ENCODE assay signal across 8 mouse cellular contexts in the genomic region with DNA sequence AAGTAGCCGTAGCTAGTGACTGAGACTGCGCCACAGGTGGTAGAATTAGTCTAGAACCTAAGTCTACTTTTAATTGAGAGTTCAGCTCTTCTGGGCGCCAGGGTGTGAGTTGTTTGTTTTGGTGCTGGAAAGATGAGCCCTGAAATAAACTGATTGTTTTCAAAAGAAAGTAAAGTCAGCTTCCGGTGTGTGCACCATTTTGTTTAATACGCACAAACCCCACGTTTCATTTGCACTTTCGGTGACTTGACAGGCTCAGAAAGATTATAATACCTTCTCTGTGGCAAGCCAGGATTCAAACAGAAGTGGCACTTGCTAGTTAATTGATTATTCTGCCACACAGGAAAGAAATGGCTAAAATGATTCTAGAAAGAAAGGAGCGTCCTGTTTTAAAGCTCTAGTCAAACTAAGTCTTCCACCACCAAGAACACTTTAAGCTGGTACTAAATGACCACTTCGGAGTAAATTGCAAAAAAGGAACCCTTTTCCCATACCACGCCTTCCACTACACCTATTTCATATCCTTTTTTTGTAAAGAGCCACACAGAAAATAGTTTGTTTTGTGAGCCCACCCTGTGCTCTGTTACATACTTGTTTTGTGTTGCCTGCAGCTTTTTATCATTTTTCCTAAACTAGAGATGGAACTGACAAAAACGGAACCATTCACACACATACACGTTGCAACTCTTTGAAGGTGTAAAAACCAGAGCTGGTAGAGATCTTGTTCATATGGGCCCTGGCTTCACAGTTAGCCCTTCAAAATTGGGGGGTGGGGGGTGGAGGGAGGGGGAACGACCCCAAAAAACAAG. TPM values are rescaled to one million over a fixed set of nuclear protein-coding genes. Genes with fewer than 3 reads are reported as not detected.
DNase-seq lines count a peak whose midpoint lies in the region; ATAC-seq and TF ChIP-seq lines count a peak whose summit lies in the region.

No protein-coding gene starts in this region.

- no peak for TF ChIP-seq POLR2A in CH12.LX (IDR thresholded peaks at IDR 0.05; ENCODE audit: low read depth, low read length)

- no peak for ATAC-seq in heart, embryonic 13.5 days (ENCODE audit: extremely low read depth, insufficient number of reproducible peaks, low FRiP score, low TSS enrichment)
- no peak for ATAC-seq in forebrain, embryonic 11.5 days (replicated peaks; ENCODE audit: low FRiP score)
- ATAC-seq in liver, embryonic 14.5 days (ENCODE audit: insufficient read depth) = no peak

- H3K4me2 ChIP-seq in heart, embryonic 13.5 days = peak overlapping the region; percentile 85
- H3K4me2 ChIP-seq in CH12.LX (ENCODE audit: insufficient read depth, low read depth, poor library complexity, severe bottlenecking) = peak overlapping the region; percentile 98
- peak overlapping the region; percentile 59 for H3K4me2 ChIP-seq in forebrain, embryonic 11.5 days (ENCODE audit: low read depth, low read length, severe bottlenecking)
- peak overlapping the region; percentile 90 for H3K4me2 ChIP-seq in liver, embryonic 14.5 days (ENCODE audit: low read depth)

- no peak for TF ChIP-seq RAD21 in CH12.LX (IDR thresholded peaks at IDR 0.05; ENCODE audit: low read depth, low read length)

- H3K79me2 ChIP-seq in CH12.LX (replicated peaks; ENCODE audit: control insufficient read depth, extremely low read depth, insufficient read depth, poor library complexity, severe bottlenecking) = peaks cover 38% of the 10 kb centered on the region

- TF ChIP-seq CTCF in CH12.LX (conservative IDR thresholded peaks at IDR 0.05 in 1 of 2, IDR thresholded peaks at IDR 0.05 in 1 of 2; ENCODE audit: low read depth in 2 of 2, low read length in 2 of 2) = no peak
- TF ChIP-seq CTCF in liver, embryonic 14.5 days (IDR thresholded peaks at IDR 0.05; ENCODE audit: low read depth) = no peak

- in situ Hi-C loops in CH12.LX (cut with MboI; ENCODE audit: low pct_ligation_motif_present, low pct_unique_long_range_greater_than_20kb, low sequenced_read_pairs) = no loop called here

- dilution Hi-C loops in CH12.LX (cut with MboI; ENCODE audit: extremely low pct_ligation_motif_present, extremely low pct_unique_long_range_greater_than_20kb, low sequenced_read_pairs) = no loop called here

- H3K36me3 ChIP-seq in heart, embryonic 13.5 days = peaks cover 8% of the 10 kb centered on the region
- H3K36me3 ChIP-seq in CH12.LX (replicated peaks in 1 of 2; ENCODE audit: control insufficient read depth in 1 of 2, insufficient read depth in 1 of 2, low read length in 1 of 2) = peaks cover 0 to 21% of the 10 kb centered on the region in 2 experiments
- no peaks in the 10 kb centered on the region for H3K36me3 ChIP-seq in forebrain, embryonic 11.5 days (ENCODE audit: control insufficient read depth, insufficient read depth, low read length)
- H3K36me3 ChIP-seq in liver, embryonic 14.5 days (replicated peaks; ENCODE audit: control insufficient read depth, insufficient read depth, low read depth) = no peaks in the 10 kb centered on the region

- peak overlapping the region; percentile 99 for H3K9ac ChIP-seq in heart, embryonic 13.5 days
- peak overlapping the region; percentile 57 for H3K9ac ChIP-seq in CH12.LX (ENCODE audit: insufficient read depth, low read depth)
- peak overlapping the region; percentile 82 for H3K9ac ChIP-seq in forebrain, embryonic 11.5 days (ENCODE audit: low read length)
- H3K9ac ChIP-seq in liver, embryonic 14.5 days (replicated peaks) = peak overlapping the region; percentile 84

- peaks cover 59% of the 10 kb centered on the region for H3K4me1 ChIP-seq in heart, embryonic 13.5 days
- peaks cover 2 to 25% of the 10 kb centered on the region in 2 experiments; a peak in 3 of 4 replicates for H3K4me1 ChIP-seq in CH12.LX (ENCODE audit: control insufficient read depth in 1 of 2, insufficient read depth in 2 of 2)
- H3K4me1 ChIP-seq in forebrain, embryonic 11.5 days (replicated peaks; ENCODE audit: control insufficient read depth, insufficient read depth, low read length) = peaks cover 5% of the 10 kb centered on the region; the same call in 1 of the 2 replicates
- H3K4me1 ChIP-seq in liver, embryonic 14.5 days (replicated peaks; ENCODE audit: control insufficient read depth in 2 of 2, insufficient read depth in 2 of 2, low read length in 1 of 2) = peaks cover 6% of the 10 kb centered on the region in 2 experiments

- H3K4me3 ChIP-seq in heart, embryonic 13.5 days = peak overlapping the region; percentile 97
- peak overlapping the region; percentile 77 to 93 (median 82) for H3K4me3 ChIP-seq in CH12.LX (replicated peaks in 1 of 3; ENCODE audit: low read depth in 2 of 3, low read length in 2 of 3, poor library complexity in 1 of 3)
- H3K4me3 ChIP-seq in forebrain, embryonic 11.5 days (ENCODE audit: low read depth, low read length) = peak overlapping the region; percentile 88
- peak overlapping the region; percentile 75 to 93 for H3K4me3 ChIP-seq in liver, embryonic 14.5 days (ENCODE audit: insufficient read depth in 1 of 2, low read depth in 2 of 2, low read length in 2 of 2)

- no peak for DNase-seq in heart, postnatal 10 days
- peak; percentile 33 for DNase-seq in CH12.LX (ENCODE audit: extremely low read depth)
- no peak for DNase-seq in forebrain, embryonic 11.5 days (ENCODE audit: low spot score)
- DNase-seq in liver, embryonic 14.5 days (ENCODE audit: low read depth in 3 of 3, low spot score in 3 of 3) = peak in 2 of 3 experiments; percentile 9 to 16
- DNase-seq in right cerebral cortex, postnatal 25 days = no peak
- DNase-seq in testis, postnatal 10 days (ENCODE audit: low spot score) = no peak
- no peak for DNase-seq in spleen, adult 12 weeks (ENCODE audit: low spot score)

- H3K27me3 ChIP-seq in heart, embryonic 13.5 days (replicated peaks) = no peaks in the 10 kb centered on the region
- H3K27me3 ChIP-seq in CH12.LX (replicated peaks) = no peaks in the 10 kb centered on the region
- H3K27me3 ChIP-seq in forebrain, embryonic 11.5 days (ENCODE audit: control insufficient read depth, insufficient read depth, low read length) = no peaks in the 10 kb centered on the region
- no peaks in the 10 kb centered on the region for H3K27me3 ChIP-seq in liver, embryonic 14.5 days (ENCODE audit: control insufficient read depth, insufficient read depth, low read length)

- WGBS in heart, embryonic 13.5 days = 25% methylated on average over 13 of the region's 13 CpGs
- 39% methylated on average over 13 of the region's 13 CpGs for WGBS in forebrain, embryonic 11.5 days
- 12% methylated on average over 13 of the region's 13 CpGs for WGBS in liver, embryonic 14.5 days (ENCODE audit: insufficient replicate concordance)

- peak overlapping the region; percentile 94 for H3K27ac ChIP-seq in heart, embryonic 13.5 days (replicated peaks)
- H3K27ac ChIP-seq in CH12.LX (ENCODE audit: insufficient read depth, low read depth) = peak overlapping the region; percentile 70
- H3K27ac ChIP-seq in forebrain, embryonic 11.5 days (ENCODE audit: low read depth, low read length) = no peak overlapping the region
- peak overlapping the region; percentile 73 for H3K27ac ChIP-seq in liver, embryonic 14.5 days

- H3K9me3 ChIP-seq in heart, embryonic 13.5 days = no peaks in the 10 kb centered on the region
- no peaks in the 10 kb centered on the region for H3K9me3 ChIP-seq in CH12.LX (replicated peaks; ENCODE audit: low read length)
- H3K9me3 ChIP-seq in forebrain, embryonic 11.5 days (ENCODE audit: control insufficient read depth, low read length) = no peaks in the 10 kb centered on the region
- no peaks in the 10 kb centered on the region for H3K9me3 ChIP-seq in liver, embryonic 14.5 days (ENCODE audit: control insufficient read depth, low read length)

- no peak for TF ChIP-seq EP300 in CH12.LX (IDR thresholded peaks at IDR 0.05; ENCODE audit: low read length)
- no peak for TF ChIP-seq EP300 in liver, embryonic 14.5 days (IDR thresholded peaks at IDR 0.05; ENCODE audit: low read depth)

- intact Hi-C loops in heart, postnatal 10 days (cut with DNase I) = no loop called here

RNA-seq across cellular contexts. Expression of a gene that starts 1.0 kb away (rescaled TPM):
- 318 and 345 TPM in 2 replicates for polyA plus RNA-seq in heart, embryonic 13.5 days (2015; fragmentation: Nextera tagmentation; extraction: Ambion mirVana)
- 1,000 to 10,000 TPM; 1,544 to 1,693 TPM for total RNA-seq in heart, postnatal 10 days (2021)
- 78.3 and 81.4 TPM in 2 replicates for total RNA-seq in CH12.LX (2012; rRNA removed)
- 118 and 125 TPM in 2 replicates for total RNA-seq in CH12.LX (2014; rRNA removed)
- polyA plus RNA-seq in CH12.LX (2012; ENCODE audit: insufficient read length, low read depth) = 69.5 and 77.9 TPM in 2 replicates
- 105 and 108 TPM in 2 replicates for polyA plus RNA-seq in forebrain, embryonic 11.5 days (2014; fragmentation: Nextera tagmentation; extraction: Ambion mirVana)
- polyA plus RNA-seq in liver, embryonic 14.5 days (2012; rRNA removed) = 42.0 and 60.7 TPM in 2 replicates
- polyA plus RNA-seq in liver, embryonic 14.5 days (2014; fragmentation: Nextera tagmentation; extraction: Ambion mirVana) = 123 and 126 TPM in 2 replicates

RNA-seq across cellular contexts. Expression of a gene that starts 1.1 kb away (rescaled TPM):
- 212 and 223 TPM in 2 replicates for polyA plus RNA-seq in heart, embryonic 13.5 days (2015; fragmentation: Nextera tagmentation; extraction: Ambion mirVana)
- total RNA-seq in heart, postnatal 10 days (2021) = 1,000 to 10,000 TPM; 1,297 to 1,510 TPM
- total RNA-seq in CH12.LX (2012; rRNA removed) = 73.6 and 76.0 TPM in 2 replicates
- 82.8 and 83.0 TPM in 2 replicates for total RNA-seq in CH12.LX (2014; rRNA removed)
- 117 and 132 TPM in 2 replicates for polyA plus RNA-seq in CH12.LX (2012; ENCODE audit: insufficient read length, low read depth)
- polyA plus RNA-seq in forebrain, embryonic 11.5 days (2014; fragmentation: Nextera tagmentation; extraction: Ambion mirVana) = 93.1 and 97.4 TPM in 2 replicates
- 28.3 and 40.0 TPM in 2 replicates for polyA plus RNA-seq in liver, embryonic 14.5 days (2012; rRNA removed)
- 73.9 and 84.9 TPM in 2 replicates for polyA plus RNA-seq in liver, embryonic 14.5 days (2014; fragmentation: Nextera tagmentation; extraction: Ambion mirVana)

RNA-seq across cellular contexts. Expression of a gene that starts 49.5 kb away (rescaled TPM):
- 0.19 and 0.78 TPM in 2 replicates for polyA plus RNA-seq in heart, embryonic 13.5 days (2015; fragmentation: Nextera tagmentation; extraction: Ambion mirVana)
- total RNA-seq in heart, postnatal 10 days (2021) = under 1 TPM; 0.42 to 0.45 TPM
- total RNA-seq in CH12.LX (2012; rRNA removed) (1.0 and 1.4 TPM in 2 replicates), CH12.LX (2014; rRNA removed) (1.2 and 2.3 TPM in 2 replicates)
- polyA plus RNA-seq in CH12.LX (2012; ENCODE audit: insufficient read length, low read depth) = 2.2 and 2.6 TPM in 2 replicates
- not detected in 2 replicates for polyA plus RNA-seq in forebrain, embryonic 11.5 days (2014; fragmentation: Nextera tagmentation; extraction: Ambion mirVana)
- 0.01 and 0.02 TPM in 2 replicates for polyA plus RNA-seq in liver, embryonic 14.5 days (2012; rRNA removed)
- polyA plus RNA-seq in liver, embryonic 14.5 days (2014; fragmentation: Nextera tagmentation; extraction: Ambion mirVana) = not detected in 2 replicates

RNA-seq across cellular contexts. Expression of a gene that starts 50.1 kb away (rescaled TPM):
- polyA plus RNA-seq in heart, embryonic 13.5 days (2015; fragmentation: Nextera tagmentation; extraction: Ambion mirVana) = not detected in 2 replicates
- not detected for total RNA-seq in heart, postnatal 10 days (2021)
- total RNA-seq in CH12.LX (2012; rRNA removed) (not detected in 2 replicates), CH12.LX (2014; rRNA removed) (not detected in 2 replicates)
- polyA plus RNA-seq in CH12.LX (2012; ENCODE audit: insufficient read length, low read depth) = not detected in 2 replicates
- 3.6 and 4.7 TPM in 2 replicates for polyA plus RNA-seq in forebrain, embryonic 11.5 days (2014; fragmentation: Nextera tagmentation; extraction: Ambion mirVana)
- polyA plus RNA-seq in liver, embryonic 14.5 days (2012; rRNA removed) = not detected in 2 replicates
- not detected in 2 replicates for polyA plus RNA-seq in liver, embryonic 14.5 days (2014; fragmentation: Nextera tagmentation; extraction: Ambion mirVana)

RNA-seq across cellular contexts. Expression of a gene that starts 51.1 kb away (rescaled TPM):
- 0.17 and 0.25 TPM in 2 replicates for polyA plus RNA-seq in heart, embryonic 13.5 days (2015; fragmentation: Nextera tagmentation; extraction: Ambion mirVana)
- under 1 TPM; 0.22 to 0.26 TPM for total RNA-seq in heart, postnatal 10 days (2021)
- 0.13 and 0.21 TPM in 2 replicates for total RNA-seq in CH12.LX (2012; rRNA removed)
- not detected in 2 replicates for total RNA-seq in CH12.LX (2014; rRNA removed)
- not detected in 2 replicates for polyA plus RNA-seq in CH12.LX (2012; ENCODE audit: insufficient read length, low read depth)
- 17.2 and 19.8 TPM in 2 replicates for polyA plus RNA-seq in forebrain, embryonic 11.5 days (2014; fragmentation: Nextera tagmentation; extraction: Ambion mirVana)
- 0.03 and 0.04 TPM in 2 replicates for polyA plus RNA-seq in liver, embryonic 14.5 days (2012; rRNA removed)
- polyA plus RNA-seq in liver, embryonic 14.5 days (2014; fragmentation: Nextera tagmentation; extraction: Ambion mirVana) = 0.05 TPM in 1 of 2 replicates, not detected in the other

Comparison
In these comparisons a context has a peak if more than half of its experiments do, and no peak if none do; other contexts are left out.
1. DNase-seq: peak in CH12.LX (single experiment) and liver, embryonic 14.5 days (2 of 3); none in heart, postnatal 10 days (0 of 2), forebrain, embryonic 11.5 days (single experiment), right cerebral cortex, postnatal 25 days (single experiment), testis, postnatal 10 days (single experiment) and spleen, adult 12 weeks (single experiment).
2. Peak in every context shown above with its lines, with median percentiles within 50 percentile points of each other: H3K4me2 ChIP-seq, H3K4me3 ChIP-seq and H3K9ac ChIP-seq.